Mouse (Mus musculus): ENCODE measurements around the gene Serp2. TPM values are rescaled to one million over a fixed set of nuclear protein-coding genes. Genes with fewer than 3 reads are reported as not detected.

Serp2 gene
- polyA plus RNA-seq, 1 experiment from 2014 or later, result 12.7 TPM

DNA sequence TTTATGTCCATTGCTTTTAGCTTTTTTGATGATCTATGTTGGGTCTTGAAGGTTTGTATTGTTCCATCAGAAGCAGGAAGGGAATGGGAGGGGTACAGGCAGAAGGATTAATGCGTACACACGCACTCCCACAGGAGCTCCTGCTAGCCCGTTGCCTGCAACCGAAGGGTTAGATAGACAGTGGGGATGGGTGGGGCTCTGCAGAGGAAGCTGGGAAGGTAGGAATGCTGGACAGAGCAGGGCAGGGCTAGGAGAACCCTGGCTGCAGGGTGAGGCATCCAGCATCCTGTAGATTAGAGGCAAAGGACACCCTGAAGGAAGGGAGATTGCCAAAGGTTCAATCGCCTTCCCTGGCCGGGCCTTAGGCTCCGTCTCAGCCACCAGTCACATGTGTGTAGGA lies 27.3 kb upstream of the Serp2 start:
- Histone ChIP-seq H3K27me3 (ENCODE audit: control insufficient read depth, insufficient read depth, low read length) (no peaks in the 10 kb centered on the region), H3K4me3 (ENCODE audit: low read depth, low read length) (no peak overlapping the region), H3K9me3 (ENCODE audit: control insufficient read depth, low read depth, low read length) (no peaks in the 10 kb centered on the region), H3K4me2 (replicated peaks; ENCODE audit: low read depth, low read length) (no peak overlapping the region), H3K9ac (replicated peaks; ENCODE audit: low read depth, low read length) (no peak overlapping the region), H3K27ac (ENCODE audit: low read length) (no peak overlapping the region), H3K4me1 (ENCODE audit: control insufficient read depth, insufficient read depth, low read length) (peaks cover 2% of the 10 kb centered on the region; the same call in 1 of the 2 replicates), H3K36me3 (ENCODE audit: control insufficient read depth, insufficient read depth, low read length) (no peaks in the 10 kb centered on the region)
- no peak for ATAC-seq (ENCODE audit: insufficient number of reproducible peaks, insufficient read depth, low FRiP score, low read depth)
- WGBS, result 79% methylated on average over 7 of the region's 7 CpGs

DNA sequence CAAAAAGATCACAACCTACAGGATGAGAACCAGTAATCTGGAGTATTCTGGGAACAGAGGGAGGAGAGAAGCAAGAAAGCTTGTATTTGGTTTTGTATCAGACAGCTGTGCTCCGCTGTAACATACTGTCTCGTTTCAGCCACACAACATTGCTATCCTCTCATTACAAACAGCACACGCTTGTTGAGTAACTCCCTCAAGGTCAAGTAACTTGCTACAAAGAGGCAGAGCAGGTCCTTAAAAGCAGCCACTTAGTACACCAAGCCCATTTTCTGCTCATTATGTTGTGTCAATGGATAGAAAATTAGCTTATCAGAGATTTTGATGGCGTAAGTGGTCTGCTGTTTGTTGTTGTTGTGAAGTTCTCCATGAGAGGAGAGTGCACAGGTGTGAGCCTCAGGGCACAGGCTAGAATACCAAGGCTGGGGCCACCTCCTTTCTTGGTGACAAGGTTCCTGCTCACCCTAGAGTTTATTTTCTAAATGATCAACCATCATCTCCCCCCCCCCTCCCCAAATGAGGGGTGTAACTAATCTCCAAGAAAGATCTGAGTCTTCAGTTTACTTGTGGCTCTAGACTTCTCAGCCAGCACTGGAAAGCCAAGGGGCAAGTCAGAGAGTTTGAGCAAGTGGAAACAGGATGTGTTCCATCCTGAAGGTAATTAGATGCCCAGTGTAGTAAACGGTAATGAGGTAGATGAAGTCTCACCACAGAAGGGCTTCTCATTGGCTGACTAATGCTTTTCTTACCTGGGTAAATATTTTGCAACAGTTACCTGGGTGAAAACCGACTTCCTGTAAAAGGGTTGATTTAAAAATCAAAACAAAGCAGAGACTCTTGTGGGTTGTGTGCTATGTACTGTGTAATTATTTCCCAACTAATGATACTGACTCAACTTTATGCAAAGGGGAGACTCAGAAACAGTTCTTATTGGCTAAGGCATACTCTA lies 25.6 kb upstream of the Serp2 start:
- Histone ChIP-seq H3K36me3 (ENCODE audit: control insufficient read depth, insufficient read depth, low read length) (no peaks in the 10 kb centered on the region), H3K27ac (ENCODE audit: low read length) (no peak overlapping the region), H3K4me1 (ENCODE audit: control insufficient read depth, insufficient read depth, low read length) (0 out of 2 replicates have a peak, but pooled peaks cover 2% of the 10 kb centered on the region), H3K27me3 (ENCODE audit: control insufficient read depth, insufficient read depth, low read length) (no peaks in the 10 kb centered on the region), H3K9me3 (ENCODE audit: control insufficient read depth, low read depth, low read length) (no peaks in the 10 kb centered on the region), H3K4me3 (ENCODE audit: low read depth, low read length) (no peak overlapping the region), H3K4me2 (replicated peaks; ENCODE audit: low read depth, low read length) (no peak overlapping the region), H3K9ac (replicated peaks; ENCODE audit: low read depth, low read length) (no peak overlapping the region)
- no peak for ATAC-seq (ENCODE audit: insufficient number of reproducible peaks, insufficient read depth, low FRiP score, low read depth)
- 69% methylated on average over 6 of the region's 6 CpGs for WGBS

DNA sequence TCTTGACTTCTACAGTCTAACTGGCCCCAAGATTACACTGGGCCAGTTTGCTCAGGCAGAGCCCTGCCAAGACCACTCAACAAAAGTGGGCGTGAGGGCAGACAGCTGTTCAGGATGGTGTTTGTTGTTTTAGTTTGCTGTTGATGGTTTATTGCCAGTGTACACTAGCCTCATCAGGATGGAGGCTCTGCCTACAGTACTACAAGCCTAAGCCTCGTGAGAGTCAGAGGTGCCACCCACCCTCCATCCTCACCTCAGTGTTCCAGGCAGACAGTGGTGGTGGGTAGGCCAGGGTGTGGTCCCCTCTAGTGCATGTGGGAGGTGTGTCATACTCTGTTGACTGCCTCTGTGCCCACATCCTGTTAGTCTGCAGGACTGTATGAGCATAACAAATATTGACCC lies 23.0 kb upstream of the Serp2 start:
- Histone ChIP-seq H3K9ac (replicated peaks; ENCODE audit: low read depth, low read length) (no peak overlapping the region), H3K9me3 (ENCODE audit: control insufficient read depth, low read depth, low read length) (no peaks in the 10 kb centered on the region), H3K4me1 (ENCODE audit: control insufficient read depth, insufficient read depth, low read length) (no peaks in the 10 kb centered on the region), H3K4me2 (replicated peaks; ENCODE audit: low read depth, low read length) (no peak overlapping the region), H3K27me3 (ENCODE audit: control insufficient read depth, insufficient read depth, low read length) (no peaks in the 10 kb centered on the region), H3K4me3 (ENCODE audit: low read depth, low read length) (no peak overlapping the region), H3K27ac (ENCODE audit: low read length) (no peak overlapping the region), H3K36me3 (ENCODE audit: control insufficient read depth, insufficient read depth, low read length) (no peaks in the 10 kb centered on the region)
- no peak for ATAC-seq (ENCODE audit: insufficient number of reproducible peaks, insufficient read depth, low FRiP score, low read depth)
- WGBS, result 70% methylated on average over 2 of the region's 2 CpGs

DNA sequence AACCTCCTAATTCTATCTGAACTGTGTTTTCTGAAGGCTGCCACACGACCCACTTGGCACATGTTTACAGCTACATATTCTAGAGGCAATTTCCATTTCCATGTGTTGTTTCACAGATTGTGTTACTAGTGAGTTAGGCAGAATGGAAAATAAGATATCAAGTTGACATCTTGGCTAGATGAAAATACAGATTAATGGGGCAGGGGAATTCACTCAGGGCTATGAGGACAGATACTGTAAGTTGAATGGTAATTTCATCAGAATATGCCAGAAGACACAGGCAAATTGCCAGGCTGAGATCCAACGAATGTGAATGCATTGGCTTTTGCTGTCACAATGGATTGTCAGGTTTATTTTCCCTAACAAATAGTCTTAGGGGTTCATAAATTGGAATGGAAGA lies 21.2 kb upstream of the Serp2 start:
- H3K27me3 ChIP-seq (ENCODE audit: control insufficient read depth, insufficient read depth, low read length), result no peaks in the 10 kb centered on the region
- H3K4me2 ChIP-seq (replicated peaks; ENCODE audit: low read depth, low read length), result no peak overlapping the region
- WGBS, result 62% methylated on average over 2 of the region's 2 CpGs
- no peak for ATAC-seq (ENCODE audit: insufficient number of reproducible peaks, insufficient read depth, low FRiP score, low read depth)
- H3K36me3 ChIP-seq (ENCODE audit: control insufficient read depth, insufficient read depth, low read length), result no peaks in the 10 kb centered on the region
- H3K27ac ChIP-seq (ENCODE audit: low read length), result no peak overlapping the region
- H3K4me3 ChIP-seq (ENCODE audit: low read depth, low read length), result no peak overlapping the region
- H3K9me3 ChIP-seq (ENCODE audit: control insufficient read depth, low read depth, low read length), result no peaks in the 10 kb centered on the region
- no peaks in the 10 kb centered on the region for H3K4me1 ChIP-seq (ENCODE audit: control insufficient read depth, insufficient read depth, low read length)
- no peak overlapping the region for H3K9ac ChIP-seq (replicated peaks; ENCODE audit: low read depth, low read length)

DNA sequence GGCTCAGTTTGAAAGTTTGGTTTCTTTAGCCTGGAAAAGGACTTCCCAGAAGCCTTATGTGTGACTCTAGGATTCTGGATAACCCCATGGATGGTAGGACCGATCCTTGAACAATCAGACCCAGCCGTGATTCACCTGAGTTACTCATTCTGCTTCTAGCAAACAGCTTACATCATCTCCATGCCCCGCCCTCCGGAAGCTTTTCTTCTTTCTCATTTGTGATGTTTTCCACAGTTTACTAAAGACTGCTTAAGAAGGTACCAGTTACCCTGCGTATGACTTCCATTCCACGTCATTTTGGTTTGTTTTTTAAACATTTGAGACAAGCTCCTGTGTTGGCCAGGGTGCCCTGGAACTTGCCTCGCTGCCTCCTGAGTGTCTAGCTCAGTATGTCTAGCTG lies 13.6 kb upstream of the Serp2 start:
- 69% methylated on average over 7 of the region's 7 CpGs for WGBS
- no peak for ATAC-seq (ENCODE audit: insufficient number of reproducible peaks, insufficient read depth, low FRiP score, low read depth)
- no peak overlapping the region for H3K27ac ChIP-seq (ENCODE audit: low read length)

DNA sequence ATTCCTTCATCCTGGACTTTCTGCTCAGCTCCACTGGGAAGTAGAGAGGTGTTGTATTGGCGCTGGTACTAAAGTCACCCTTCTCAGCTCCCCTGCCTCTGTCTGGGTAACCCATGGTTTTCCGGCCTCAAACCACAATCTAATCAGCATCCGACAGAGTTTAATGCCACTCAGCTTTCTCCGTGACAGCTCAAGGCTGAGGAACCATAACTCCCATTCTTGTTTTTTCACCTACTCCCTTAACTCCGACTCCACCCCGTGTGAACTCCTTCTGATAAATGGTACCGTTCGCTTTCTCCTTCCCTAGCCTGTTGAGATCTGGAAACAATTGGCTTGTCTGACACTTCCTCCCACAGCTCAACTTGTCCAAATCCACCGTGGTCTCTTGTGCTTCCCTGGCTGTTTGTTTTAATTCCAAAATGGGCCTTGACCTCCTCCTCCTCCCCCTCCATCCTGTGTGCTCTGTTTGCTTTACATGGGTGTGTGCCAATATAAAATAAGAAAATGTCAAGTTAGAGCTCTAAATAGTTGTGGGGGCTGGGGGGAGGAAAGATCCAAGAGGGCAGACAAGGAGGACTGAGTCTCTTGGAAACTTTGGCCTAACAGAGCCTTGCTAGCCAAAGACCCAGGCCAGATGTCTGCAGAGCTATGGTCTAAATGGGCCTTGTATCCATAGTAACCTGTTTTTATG lies 12.7 kb upstream of the Serp2 start:
- 19% methylated on average over 9 of the region's 9 CpGs for WGBS
- Histone ChIP-seq H3K4me2 (replicated peaks; ENCODE audit: low read depth, low read length) (0 out of 2 replicates have a peak overlapping the region, but pooled peaks have one; percentile 12), H3K27me3 (ENCODE audit: control insufficient read depth, insufficient read depth, low read length) (no peaks in the 10 kb centered on the region), H3K27ac (ENCODE audit: low read length) (peak overlapping the region; percentile 61), H3K9ac (replicated peaks; ENCODE audit: low read depth, low read length) (no peak overlapping the region), H3K4me1 (ENCODE audit: control insufficient read depth, insufficient read depth, low read length) (peaks cover 13% of the 10 kb centered on the region), H3K9me3 (ENCODE audit: control insufficient read depth, low read depth, low read length) (no peaks in the 10 kb centered on the region), H3K4me3 (ENCODE audit: low read depth, low read length) (no peak overlapping the region), H3K36me3 (ENCODE audit: control insufficient read depth, insufficient read depth, low read length) (no peaks in the 10 kb centered on the region)
- peak; percentile 76 for ATAC-seq (ENCODE audit: insufficient number of reproducible peaks, insufficient read depth, low FRiP score, low read depth)

More for the DNA sequence above, 13.6 kb upstream of the Serp2 start:
- Histone ChIP-seq H3K27me3 (ENCODE audit: control insufficient read depth, insufficient read depth, low read length) (no peaks in the 10 kb centered on the region), H3K9me3 (ENCODE audit: control insufficient read depth, low read depth, low read length) (no peaks in the 10 kb centered on the region), H3K36me3 (ENCODE audit: control insufficient read depth, insufficient read depth, low read length) (no peaks in the 10 kb centered on the region), H3K9ac (replicated peaks; ENCODE audit: low read depth, low read length) (no peak overlapping the region), H3K4me2 (replicated peaks; ENCODE audit: low read depth, low read length) (no peak overlapping the region), H3K4me1 (ENCODE audit: control insufficient read depth, insufficient read depth, low read length) (peaks cover 13% of the 10 kb centered on the region), H3K4me3 (ENCODE audit: low read depth, low read length) (no peak overlapping the region)

DNA sequence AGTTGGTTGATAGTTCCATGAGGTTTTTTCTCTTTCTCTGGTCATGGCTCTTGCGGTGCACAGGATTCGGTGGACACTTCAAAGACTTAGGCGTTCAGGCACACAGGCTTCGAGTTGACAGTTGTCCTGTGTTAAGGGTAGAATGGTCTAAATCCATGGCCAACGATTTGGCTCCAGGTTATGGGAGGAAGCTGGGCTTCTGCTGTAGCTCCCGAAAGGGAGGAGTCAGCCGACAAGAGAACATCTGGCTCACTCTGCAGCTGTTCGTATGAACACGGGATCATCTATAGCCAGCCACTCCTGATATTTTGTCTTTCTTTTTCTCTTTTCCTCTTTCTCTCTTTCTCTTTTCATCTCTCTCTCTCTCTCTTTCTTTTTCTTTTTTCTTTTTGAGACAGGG lies 11.9 kb upstream of the Serp2 start:
- H3K9ac ChIP-seq (replicated peaks; ENCODE audit: low read depth, low read length), result no peak overlapping the region
- WGBS, result 57% methylated on average over 9 of the region's 9 CpGs
- no peak overlapping the region for H3K4me2 ChIP-seq (replicated peaks; ENCODE audit: low read depth, low read length)
- no peaks in the 10 kb centered on the region for H3K36me3 ChIP-seq (ENCODE audit: control insufficient read depth, insufficient read depth, low read length)
- H3K27me3 ChIP-seq (ENCODE audit: control insufficient read depth, insufficient read depth, low read length), result no peaks in the 10 kb centered on the region
- no peak overlapping the region for H3K4me3 ChIP-seq (ENCODE audit: low read depth, low read length)
- H3K4me1 ChIP-seq (ENCODE audit: control insufficient read depth, insufficient read depth, low read length), result peaks cover 13% of the 10 kb centered on the region
- peak overlapping the region; percentile 61; the same call in 1 of the 2 replicates for H3K27ac ChIP-seq (ENCODE audit: low read length)
- ATAC-seq (ENCODE audit: insufficient number of reproducible peaks, insufficient read depth, low FRiP score, low read depth), result no peak
- H3K9me3 ChIP-seq (ENCODE audit: control insufficient read depth, low read depth, low read length), result no peaks in the 10 kb centered on the region

DNA sequence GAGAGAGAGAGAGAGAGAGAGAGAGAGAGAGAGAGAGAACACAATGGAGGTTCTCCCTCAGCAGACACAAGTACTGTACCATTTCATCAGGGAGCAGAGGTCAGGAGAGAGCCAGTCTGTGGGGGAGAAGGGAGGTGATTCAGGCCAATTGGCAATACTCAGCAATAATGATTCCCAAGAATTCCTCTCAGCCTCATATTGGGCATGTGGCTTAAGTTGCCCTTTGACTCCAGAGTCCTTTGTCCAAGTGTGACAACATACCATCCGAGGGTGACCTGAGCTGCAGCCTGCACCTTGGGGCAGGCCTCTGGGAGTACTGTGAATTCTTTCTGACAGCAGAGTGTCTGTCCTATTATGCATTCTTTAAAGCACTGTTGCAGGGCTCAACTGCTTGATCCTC lies 10.6 kb upstream of the Serp2 start:
- Histone ChIP-seq H3K27ac (ENCODE audit: low read length) (no peak overlapping the region), H3K4me1 (ENCODE audit: control insufficient read depth, insufficient read depth, low read length) (peaks cover 13% of the 10 kb centered on the region), H3K27me3 (ENCODE audit: control insufficient read depth, insufficient read depth, low read length) (no peaks in the 10 kb centered on the region), H3K9me3 (ENCODE audit: control insufficient read depth, low read depth, low read length) (no peaks in the 10 kb centered on the region), H3K4me3 (ENCODE audit: low read depth, low read length) (no peak overlapping the region), H3K9ac (replicated peaks; ENCODE audit: low read depth, low read length) (no peak overlapping the region), H3K4me2 (replicated peaks; ENCODE audit: low read depth, low read length) (no peak overlapping the region), H3K36me3 (ENCODE audit: control insufficient read depth, insufficient read depth, low read length) (no peaks in the 10 kb centered on the region)
- 53% methylated on average over 1 of the region's 1 CpGs for WGBS
- no peak for ATAC-seq (ENCODE audit: insufficient number of reproducible peaks, insufficient read depth, low FRiP score, low read depth)

Measured in stomach, embryonic 14.5 days (tissue).